Mouse (Mus musculus) frontal cortex, postnatal 10 days (tissue): Measurements from ENCODE around the gene Dhx8.

ENCODE experiments used
- DNase-seq, 2 experiments: peaks; one replicate each; pipeline ENCODE4 v3.0.0; 2022; ENCODE audit warnings: low spot score in 2 of 2, mixed read lengths in 1 of 2

Dhx8 gene

DNA sequence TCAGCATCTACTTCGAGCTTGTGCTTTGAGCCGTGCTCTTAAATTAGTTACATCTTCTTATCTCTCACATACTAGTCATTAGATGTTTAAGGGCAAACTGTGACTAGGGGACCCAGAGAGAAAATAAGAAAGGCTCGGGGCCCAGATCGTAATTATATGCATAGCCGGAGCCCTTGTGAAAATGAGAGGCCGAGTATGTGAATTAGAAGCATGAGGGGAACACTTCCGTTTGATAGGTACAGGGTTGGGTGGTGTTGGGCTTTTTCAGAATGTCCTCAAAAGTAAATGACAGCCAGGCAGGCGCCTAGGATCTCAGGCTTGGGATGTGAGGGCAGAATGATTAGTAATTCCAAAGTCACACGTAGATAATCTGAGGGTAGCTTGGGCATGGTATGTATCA is 877 bp downstream of the Dhx8 start:
- DNase-seq, result no peak

DNA sequence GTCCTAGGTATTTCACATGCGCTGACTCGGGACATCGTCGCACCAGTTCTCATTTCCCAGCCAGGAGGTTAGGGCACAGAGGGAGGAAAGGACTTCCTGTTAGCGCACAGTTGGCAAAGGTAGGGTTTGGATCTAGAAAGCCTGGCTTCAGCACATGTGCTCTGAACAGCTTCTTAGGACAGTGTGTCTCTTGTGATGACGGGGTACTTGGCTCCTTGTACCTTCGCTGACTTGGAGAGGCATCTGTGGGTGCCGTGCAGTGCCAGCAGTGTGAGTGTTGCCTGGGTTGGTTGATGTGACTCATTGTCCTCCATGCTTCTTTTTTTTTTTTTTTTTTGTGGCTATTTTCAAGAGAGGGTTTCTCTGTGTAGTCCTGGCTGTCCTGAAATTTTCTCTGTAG is 23.9 kb downstream of the Dhx8 start:
- no peak for DNase-seq

DNA sequence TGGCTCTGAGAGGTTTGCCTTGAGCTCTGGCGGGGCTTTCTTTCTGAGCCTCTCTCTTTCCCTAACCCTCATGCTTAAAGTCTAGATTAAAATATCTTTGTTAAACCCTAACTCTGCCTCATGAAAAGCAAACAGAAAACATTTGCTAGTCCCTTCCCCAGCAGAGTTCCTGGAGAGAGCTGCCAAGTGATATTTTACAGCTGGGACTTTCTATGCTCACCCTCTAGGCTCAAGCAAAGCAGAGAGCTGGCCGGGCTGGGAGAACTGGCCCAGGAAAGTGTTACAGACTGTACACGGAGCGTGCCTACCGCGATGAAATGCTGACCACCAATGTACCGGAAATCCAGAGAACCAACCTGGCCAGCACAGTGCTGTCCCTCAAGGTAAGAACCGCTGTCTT is 24.6 kb downstream of the Dhx8 start:
- DNase-seq, result no peak

DNA sequence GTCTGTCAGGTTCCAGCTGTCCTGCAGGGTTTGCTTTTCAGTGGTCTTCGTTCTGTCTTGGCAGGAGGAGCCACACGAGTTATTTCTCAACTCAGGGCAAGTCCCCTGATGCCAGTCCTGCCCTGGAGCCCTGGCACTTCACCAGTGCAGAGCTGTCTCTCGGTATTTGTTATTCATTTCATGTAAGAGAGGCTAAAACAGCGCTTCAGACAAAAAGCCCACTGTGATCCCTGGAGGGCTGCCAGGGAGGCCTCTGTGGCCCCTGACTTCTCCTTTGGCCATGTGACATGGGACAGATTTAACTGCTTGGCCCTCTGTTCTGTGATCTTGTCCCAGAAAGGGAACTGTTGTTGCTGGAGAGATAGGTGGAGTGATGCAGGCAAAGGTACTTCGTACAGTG is 25.7 kb downstream of the Dhx8 start:
- peak; percentile 37 to 63 for DNase-seq

DNA sequence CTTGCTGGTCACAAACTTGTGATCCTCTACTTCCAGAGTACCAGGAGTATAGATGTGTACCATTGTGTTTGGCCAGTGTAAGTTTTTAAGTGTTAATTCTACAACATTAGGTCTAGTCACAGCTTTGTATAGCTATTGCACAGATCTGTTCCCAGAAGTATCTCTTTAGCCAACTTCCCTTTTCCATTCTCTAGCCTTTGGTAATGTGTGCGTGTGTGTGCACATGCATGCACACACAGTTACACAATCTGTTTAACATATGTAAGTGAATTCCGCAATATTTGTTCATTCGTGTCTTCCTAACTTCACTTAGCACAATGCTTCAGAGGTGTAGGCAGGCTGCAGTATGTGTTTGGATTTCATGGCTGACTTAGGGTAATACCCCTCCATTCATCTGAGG is 26.8 kb downstream of the Dhx8 start:
- DNase-seq, result no peak

DNA sequence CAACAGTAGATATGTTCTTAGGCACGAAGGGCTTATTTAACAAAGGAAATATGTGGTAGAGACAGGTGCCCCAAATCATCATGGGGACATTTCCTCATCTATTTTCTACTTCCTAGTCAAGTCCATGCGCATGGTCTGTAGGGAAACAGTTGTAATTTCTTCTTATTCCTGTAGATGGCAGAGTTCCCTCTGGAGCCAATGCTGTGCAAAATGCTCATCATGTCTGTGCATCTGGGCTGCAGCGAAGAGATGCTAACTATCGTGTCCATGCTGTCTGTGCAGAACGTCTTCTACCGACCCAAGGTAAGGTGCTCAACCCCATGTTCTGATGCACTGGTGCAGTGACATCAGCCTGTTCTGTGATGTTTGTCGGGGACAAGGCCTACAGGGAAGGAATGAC is 31.0 kb downstream of the Dhx8 start:
- DNase-seq, result no peak

DNA sequence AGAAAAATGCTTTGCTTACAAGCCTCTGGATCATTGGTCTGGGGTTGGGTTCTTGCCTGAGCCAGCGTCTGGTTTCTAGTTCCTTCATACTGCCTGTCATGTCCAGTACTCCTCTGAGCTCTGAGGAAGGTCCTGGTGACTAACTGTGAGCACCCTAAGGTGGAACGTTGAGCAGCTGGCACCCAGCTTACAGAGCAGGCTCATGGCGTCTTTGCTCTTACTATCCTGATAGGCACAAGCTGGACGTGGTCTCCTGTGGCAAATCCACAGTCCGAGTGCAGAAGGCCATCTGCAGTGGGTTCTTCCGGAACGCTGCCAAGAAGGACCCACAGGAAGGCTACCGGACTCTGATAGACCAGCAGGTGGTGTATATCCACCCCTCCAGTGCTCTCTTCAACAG is 31.8 kb downstream of the Dhx8 start:
- no peak for DNase-seq

DNA sequence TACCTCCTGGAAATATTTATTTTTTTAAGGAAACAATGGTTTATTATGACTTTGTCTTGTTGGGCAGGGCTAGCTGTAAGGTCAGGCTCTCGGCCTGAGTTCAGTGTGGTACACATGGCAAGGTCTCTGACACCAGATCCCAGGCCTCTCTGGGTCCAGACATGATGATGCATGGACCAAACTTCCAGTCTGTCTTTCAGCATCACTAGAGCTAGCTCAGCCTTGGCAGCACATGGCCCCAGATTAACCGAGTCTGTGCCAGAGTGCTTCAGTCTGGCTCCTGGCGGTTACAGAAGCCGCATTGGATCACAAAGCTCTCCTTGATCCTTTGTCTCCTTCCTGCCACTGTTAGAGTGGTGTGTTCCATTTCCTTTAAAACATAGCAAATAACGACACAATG is 34.6 kb downstream of the Dhx8 start:
- DNase-seq, result no peak

DNA sequence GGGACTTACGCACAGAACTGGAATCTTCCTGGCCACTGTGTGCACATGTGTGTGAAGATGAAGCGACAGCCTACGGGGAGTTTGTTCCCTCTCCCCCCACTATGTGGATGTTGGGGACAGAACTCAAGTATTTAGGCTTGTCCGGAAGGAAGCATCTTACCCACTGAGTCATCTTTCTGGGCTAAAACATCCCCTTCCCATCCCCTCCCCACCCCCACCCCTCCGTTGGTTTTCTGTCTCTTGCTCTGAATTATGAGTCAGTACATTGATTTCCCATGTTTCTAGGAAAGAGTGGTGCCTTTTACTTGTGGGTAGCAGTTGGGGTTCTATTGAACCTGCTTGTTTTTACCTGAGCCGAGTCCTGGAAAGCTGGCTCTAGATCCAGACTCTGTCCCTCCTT is 36.0 kb downstream of the Dhx8 start:
- no peak for DNase-seq

DNA sequence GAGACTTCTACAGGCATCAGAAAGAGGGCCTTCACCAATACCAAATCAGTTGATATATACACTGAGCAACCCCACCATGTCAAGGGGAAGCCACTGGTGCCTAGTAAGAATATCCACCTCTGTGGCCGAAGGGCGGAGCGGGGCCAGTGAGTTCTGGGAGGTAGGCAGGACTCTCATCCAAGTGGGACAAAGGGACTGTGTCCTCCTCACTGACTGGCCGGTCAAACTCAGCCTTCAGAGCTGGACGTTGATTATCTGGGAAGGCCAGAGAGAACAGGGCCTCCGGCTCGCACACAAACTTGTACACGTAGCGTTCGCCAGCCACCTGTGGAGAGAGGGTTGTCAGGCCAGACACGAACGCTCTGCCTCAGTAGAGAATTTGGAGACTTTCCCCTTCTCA is 37.5 kb downstream of the Dhx8 start:
- no peak for DNase-seq

DNA sequence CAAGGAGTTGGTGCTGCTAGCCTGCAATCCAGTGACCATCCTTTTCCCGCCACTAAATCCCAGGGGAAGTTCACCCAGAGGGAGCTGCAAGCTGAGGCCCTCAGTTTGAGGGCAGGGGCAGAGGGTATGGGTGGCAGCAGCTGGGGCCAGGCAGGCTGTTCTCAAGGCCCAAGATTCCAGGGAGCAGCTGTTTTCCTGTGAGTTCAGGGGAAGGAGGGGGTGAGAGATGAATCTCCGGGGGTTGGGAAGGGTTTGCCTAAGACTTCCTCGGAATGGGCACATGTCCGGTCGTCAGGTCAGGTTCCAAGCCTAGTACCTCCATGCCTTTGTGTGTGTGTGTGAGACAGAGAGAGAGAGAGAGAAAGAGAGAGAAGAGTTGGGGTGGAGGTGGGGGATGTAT is 39.3 kb downstream of the Dhx8 start:
- no peak for DNase-seq

DNA sequence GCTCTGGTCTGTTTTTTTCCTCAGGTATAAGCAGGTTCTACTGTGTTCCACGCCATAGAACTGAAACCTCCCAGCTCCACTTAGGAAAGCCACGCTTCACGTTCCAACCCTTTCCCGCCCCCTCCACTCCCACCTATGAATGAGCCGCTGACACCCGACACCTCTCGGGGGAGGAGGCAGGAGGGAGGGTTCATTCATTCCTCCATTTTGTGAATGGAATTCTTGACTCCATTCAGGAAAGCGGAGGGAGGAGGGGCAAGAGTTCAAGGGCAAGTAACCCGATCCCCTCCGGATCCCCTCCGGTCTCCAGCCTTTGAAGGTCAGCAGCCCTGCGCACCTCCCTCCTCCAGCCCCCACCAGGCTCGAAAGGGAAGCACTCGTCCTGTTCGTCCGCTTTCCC is 39.7 kb downstream of the Dhx8 start:
- DNase-seq, result no peak

DNA sequence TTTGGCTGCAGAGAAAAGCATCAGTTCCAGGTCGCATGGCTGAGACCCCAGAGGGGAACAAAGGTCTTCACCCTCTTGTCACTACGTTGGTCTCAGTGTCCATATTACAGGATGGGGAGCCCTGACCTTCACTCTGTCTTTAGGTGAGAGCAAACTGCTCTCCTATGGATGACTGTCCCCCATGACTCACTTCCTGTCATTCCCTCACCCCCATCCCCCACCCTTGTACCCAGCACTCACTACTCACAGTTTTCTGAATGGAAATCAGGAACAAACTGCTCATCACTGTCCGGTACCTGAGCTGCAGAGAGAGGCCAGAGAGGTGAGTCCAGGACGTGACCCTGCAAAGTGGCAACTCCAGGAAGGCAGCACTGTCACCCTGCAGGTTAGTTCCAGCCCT is 44.1 kb downstream of the Dhx8 start:
- no peak for DNase-seq

DNA sequence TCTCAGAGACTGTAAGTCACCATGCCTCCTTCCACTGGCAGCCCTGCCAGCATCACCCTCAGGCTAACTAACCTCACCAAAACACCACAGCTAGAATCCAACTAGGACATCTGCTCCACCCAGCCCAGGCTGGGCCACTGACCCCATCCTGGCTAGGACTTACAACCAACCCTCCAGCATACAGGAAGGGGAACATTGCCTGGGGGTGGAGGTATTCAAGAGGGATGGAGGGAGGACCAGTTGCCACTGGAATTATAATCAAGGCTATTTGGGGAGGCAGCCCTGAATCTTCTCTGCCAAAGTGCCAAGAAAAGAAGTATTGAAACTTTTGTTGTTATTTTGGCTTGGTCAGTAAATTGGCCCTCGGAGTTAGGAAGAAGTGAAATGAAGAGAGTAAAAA is 50.4 kb downstream of the Dhx8 start:
- no peak for DNase-seq

DNA sequence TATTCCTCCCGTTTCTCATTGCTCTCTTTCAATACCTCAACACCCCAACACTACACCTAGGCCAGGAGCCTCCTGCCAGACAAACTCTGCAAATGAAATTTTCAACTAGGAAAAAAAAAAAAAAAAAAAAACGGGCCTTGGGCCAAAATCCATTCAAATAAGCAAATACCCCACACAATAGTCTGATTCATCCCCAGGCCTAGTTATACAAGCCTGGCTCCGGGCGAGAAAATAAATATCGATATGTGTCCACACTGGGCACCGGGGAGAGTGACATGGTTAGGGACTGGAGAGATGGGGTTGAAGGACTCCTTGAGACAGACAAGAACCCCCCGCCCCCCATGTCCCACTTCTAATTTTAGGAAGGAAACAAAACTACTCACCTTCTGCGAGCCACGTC is 50.9 kb downstream of the Dhx8 start:
- no peak for DNase-seq

DNA sequence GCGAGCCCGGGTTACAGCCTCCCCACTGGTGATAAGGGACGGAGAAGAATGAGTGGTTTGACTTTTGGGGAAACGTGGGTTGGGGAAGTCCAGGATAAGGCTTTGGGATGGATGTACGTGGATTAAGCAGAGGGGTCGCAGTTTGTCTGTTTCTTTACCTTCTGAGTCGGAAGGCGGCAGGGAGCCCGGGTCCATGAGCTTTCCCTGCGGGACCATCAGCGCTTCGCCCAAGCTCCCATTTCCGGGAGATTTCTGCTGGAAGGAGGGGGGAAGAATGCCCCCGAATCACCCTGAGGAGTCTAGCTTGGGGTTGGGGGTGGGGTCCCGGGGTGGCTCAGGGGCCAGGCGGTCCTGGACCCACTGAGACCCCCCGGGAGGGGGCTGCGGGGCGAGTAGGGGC is 51.4 kb downstream of the Dhx8 start:
- DNase-seq, result no peak

DNA sequence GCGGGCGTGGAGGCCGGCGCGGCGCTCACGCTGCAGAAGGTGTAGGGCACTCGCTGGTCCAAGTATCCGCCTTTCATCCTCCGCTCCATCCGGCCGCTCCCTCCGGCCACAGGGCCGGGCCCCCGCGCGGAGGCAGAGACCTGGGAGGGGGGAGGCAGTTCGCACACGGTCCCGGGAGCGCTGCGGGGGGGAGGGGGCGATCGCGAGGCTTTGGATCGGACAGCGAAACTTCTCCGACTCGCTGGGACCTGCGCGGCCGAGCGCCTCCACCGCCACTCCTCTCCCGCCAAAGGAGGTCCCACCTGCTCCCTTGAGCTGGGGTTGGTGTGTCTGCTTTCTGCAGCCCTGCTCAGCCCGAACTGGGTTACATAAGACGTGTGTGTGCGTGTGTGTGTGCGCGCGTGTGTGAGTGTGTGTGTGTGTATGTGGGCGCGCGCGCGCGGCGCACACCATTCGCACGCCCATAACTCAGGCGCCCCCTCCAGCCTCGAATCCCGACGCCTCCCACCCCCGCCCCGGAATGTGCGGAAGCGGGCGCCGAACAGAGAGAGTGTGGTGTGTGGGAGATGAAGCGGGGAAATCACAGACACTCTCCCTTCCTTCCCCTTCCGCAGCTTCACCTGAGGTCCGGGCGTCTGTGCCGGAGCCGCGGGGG is 51.9 kb downstream of the Dhx8 start:
- DNase-seq, result peak in 1 of 2 experiments; percentile 33

DNA sequence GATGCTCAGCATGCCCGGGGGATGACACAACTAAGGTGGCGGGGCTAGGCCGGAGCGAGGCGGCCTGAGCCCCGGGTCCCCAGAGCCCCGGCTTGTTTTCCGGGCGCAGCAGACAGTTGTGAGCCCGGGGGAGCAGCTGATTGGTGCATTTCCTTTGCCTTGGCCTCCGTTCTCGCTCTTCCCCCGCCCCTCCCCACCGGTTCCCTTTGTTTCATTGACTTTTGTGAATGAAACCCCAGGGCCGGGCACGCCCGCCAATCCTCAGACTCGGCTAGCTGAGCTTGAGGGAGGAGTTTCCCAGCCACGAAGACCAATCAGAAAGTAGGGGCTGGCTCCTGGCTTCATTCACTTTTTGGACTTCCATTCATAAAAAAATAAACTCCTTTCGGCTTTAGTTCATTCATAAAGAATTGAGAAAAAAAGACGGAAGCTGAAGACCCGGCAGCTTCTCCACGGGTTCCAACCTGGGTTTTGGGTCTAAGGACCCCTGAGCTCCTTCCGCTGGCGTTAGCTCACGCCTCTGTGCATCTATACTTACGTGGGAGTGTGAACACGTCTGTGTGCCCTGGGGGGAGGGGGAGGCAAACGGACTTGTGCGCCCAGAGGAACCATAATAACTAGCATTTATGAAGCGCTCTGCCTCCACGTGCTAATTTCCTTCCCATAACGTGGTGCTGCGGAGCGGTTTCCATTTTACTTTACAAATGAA is 52.6 kb downstream of the Dhx8 start, which contains the start of gene Etv4:
Gene Etv4, minus strand, starts transcription at position 229 of the 709 bp plus-strand sequence.
- peak; percentile 92 to 95 for DNase-seq

DNA sequence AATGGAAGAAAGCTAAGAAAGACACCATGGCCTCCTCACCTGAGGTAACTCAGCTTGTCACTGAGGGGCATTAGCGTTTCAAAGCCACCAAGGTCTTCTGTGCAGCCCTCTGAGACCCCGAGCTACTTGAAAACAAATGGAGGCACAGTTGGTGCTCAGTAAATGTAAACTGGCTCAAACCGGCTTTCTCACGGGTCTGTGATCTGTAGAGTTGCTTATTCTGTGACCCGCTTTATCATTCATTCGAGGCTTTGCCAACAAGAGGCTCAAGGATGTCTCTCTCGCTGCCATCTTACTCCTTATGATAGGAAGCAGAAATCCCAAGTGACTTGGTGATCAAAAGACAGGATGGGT is 53.1 kb downstream of the Dhx8 start:
- no peak for DNase-seq

DNA sequence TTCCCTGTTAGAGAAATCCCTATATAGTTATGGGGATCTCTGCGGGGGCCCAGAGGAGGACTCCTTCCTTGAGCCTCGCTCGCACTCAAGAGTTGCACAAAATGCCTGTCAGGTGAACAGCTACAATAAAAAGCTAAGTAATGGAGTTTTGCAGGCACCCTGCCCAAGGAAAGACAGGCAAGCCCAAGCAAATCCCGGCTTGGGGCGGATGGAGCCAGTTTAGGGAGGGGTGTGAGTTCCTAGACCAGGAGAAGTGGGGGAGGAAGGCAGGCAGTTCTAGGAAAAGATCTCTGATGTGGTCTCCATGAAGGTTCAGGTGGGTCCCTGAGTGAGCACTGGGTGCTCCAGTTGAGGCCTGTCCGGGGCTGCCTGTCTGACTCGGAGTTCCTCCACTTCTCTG is 53.9 kb downstream of the Dhx8 start:
- no peak for DNase-seq

DNA sequence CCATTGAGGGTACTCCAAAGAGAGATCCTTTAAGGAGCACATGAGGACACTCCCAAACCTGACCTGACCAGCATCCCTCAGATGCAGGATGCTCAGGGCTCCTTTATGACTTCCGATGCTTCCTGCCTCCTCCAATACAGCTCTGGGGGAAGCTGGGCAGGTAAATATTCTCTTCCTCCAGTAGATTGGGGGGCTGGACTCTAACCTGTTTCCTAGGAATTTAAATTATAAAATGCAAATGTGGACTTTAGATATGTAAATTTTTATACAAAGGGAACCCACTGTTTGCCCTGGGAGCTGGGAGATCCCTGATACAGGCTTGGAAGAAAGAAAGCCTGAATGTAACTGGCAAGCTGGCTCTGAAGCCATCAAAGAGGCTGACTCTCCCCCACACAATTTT is 54.7 kb downstream of the Dhx8 start:
- no peak for DNase-seq

DNA sequence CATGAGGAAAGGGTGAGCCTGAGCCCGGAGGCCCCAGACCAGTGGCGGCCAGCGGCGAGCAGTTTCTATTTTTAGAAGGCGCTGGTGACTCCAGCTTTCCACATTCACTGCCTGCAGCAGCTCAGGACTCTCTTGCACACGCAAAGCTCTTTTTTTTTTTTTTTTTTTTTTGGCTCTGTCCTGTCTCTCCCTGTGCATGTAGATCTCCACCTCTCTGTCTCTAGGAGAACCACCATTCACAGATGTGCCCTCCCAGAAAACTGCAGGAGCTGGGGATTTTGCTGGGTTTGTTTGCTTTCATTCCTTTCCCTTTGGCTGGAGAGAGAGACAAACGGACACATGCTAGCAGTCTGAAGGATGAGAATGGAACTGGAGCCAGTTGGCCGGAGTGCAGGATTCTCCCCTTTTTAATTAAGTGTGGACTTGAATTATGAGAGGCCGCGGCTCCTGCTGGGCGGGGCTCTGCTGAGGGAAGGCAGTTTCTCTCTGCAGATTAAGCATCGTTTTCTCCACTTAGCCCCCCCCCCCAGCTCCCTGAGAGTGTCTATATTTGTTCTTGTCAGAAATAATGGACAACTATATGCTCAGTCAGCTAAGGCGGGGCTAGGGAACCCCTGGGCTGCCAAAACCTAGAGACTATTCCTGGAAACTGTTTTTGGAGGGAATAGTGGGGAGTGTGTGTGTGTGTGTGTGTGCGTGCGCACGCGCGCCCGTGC is 58.2 kb downstream of the Dhx8 start:
- DNase-seq, result no peak

DNA sequence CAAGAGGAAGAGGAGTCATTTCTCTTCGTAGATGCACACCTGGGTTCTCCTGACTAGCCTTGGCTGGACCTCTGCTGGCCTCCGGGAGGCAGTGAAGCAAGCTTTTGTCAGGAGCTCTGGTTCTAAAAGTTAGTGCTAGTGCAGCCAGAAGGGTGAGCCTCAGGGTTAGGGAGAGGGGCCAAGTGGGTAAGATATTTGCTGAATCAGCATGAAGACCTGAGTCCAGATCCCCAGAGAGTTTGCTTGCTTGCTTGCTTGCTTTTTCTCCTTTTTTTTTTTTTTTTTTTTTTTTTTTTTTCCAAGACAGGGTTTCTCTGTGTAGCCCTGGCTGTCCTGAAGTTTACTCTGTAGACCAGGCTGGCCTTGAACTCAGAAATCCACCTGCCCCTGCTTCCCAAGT is 64.6 kb downstream of the Dhx8 start:
- DNase-seq, result no peak
